8 mouse cellular contexts compared by ENCODE assay signal in genomic region chr7:135668852-135669739, GRCm38 (mm10). TPM values are rescaled to one million over a fixed set of nuclear protein-coding genes. Genes with fewer than 3 reads are reported as not detected.
DNase-seq lines count a peak whose midpoint lies in the region; ATAC-seq and TF ChIP-seq lines count a peak whose summit lies in the region.

No protein-coding gene starts in this region.

- H3K27ac ChIP-seq in limb, embryonic 14.5 days (replicated peaks; ENCODE audit: low read depth, low read length): no peak overlapping the region
- no peak overlapping the region for H3K27ac ChIP-seq in neural tube, embryonic 12.5 days

- TF ChIP-seq POLR2A in limb, embryonic 14.5 days (IDR thresholded peaks at IDR 0.05; ENCODE audit: borderline replicate concordance, extremely low read depth, insufficient read depth, insufficient read length): no peak

- no peaks in the 10 kb centered on the region for H3K36me3 ChIP-seq in limb, embryonic 14.5 days (ENCODE audit: control insufficient read depth, insufficient read depth, low read length)
- H3K36me3 ChIP-seq in neural tube, embryonic 12.5 days: no peaks in the 10 kb centered on the region

- no peaks in the 10 kb centered on the region for H3K4me1 ChIP-seq in limb, embryonic 14.5 days (ENCODE audit: control insufficient read depth, insufficient read depth, low read length)
- H3K4me1 ChIP-seq in neural tube, embryonic 12.5 days: no peaks in the 10 kb centered on the region

- no peak overlapping the region for H3K4me2 ChIP-seq in limb, embryonic 14.5 days (replicated peaks; ENCODE audit: low read depth, low read length, severe bottlenecking)
- no peak overlapping the region for H3K4me2 ChIP-seq in neural tube, embryonic 12.5 days (replicated peaks)

- no peaks in the 10 kb centered on the region for H3K9me3 ChIP-seq in limb, embryonic 14.5 days (ENCODE audit: control insufficient read depth, low read length)
- no peaks in the 10 kb centered on the region for H3K9me3 ChIP-seq in neural tube, embryonic 12.5 days

- H3K27me3 ChIP-seq in limb, embryonic 14.5 days (ENCODE audit: control insufficient read depth, insufficient read depth, low read length): no peaks in the 10 kb centered on the region
- H3K27me3 ChIP-seq in neural tube, embryonic 12.5 days (replicated peaks): no peaks in the 10 kb centered on the region

- no peak overlapping the region for H3K9ac ChIP-seq in limb, embryonic 14.5 days (ENCODE audit: low read depth, low read length, severe bottlenecking)
- no peak overlapping the region for H3K9ac ChIP-seq in neural tube, embryonic 12.5 days

- peak; percentile 75 for DNase-seq in B cell, adult 2 months
- peak; percentile 75 for DNase-seq in MN1 (ENCODE audit: low spot score)
- peak; percentile 75 to 86 for DNase-seq in cerebellum, postnatal 14 days
- DNase-seq in gastrocnemius, postnatal 10 days: peak; percentile 56
- DNase-seq in kidney, adult 9 months: peak; percentile 66
- peak; percentile 90 for DNase-seq in limb, embryonic 14.5 days (ENCODE audit: low spot score)
- peak; percentile 53 to 69 for DNase-seq in thymus, postnatal 36 days

- ATAC-seq in limb, embryonic 14.5 days (ENCODE audit: low FRiP score, low read depth): peak; percentile 62; the same call in 1 of the 2 replicates
- ATAC-seq in neural tube, embryonic 12.5 days (ENCODE audit: low FRiP score, low read depth): 0 out of 2 replicates have a peak, but pooled peaks have one; percentile 44

- no peak overlapping the region for H3K4me3 ChIP-seq in limb, embryonic 14.5 days (replicated peaks; ENCODE audit: low read length)
- no peak overlapping the region for H3K4me3 ChIP-seq in neural tube, embryonic 12.5 days

- WGBS in limb, embryonic 14.5 days: 37% methylated on average over 16 of the region's 16 CpGs
- 40% methylated on average over 16 of the region's 16 CpGs for WGBS in neural tube, embryonic 12.5 days

RNA-seq across cellular contexts. Expression of gene Mki67, which starts 47.1 kb away (rescaled TPM):
- 10 to 100 TPM; 28.0 to 37.0 TPM for total RNA-seq in gastrocnemius, postnatal 10 days (2021)
- 21.9 and 43.1 TPM in 2 replicates for polyA plus RNA-seq in limb, embryonic 14.5 days (2012; rRNA removed)
- polyA plus RNA-seq in limb, embryonic 14.5 days (2014; fragmentation: Nextera tagmentation; extraction: Ambion mirVana): 47.7 and 53.5 TPM in 2 replicates
- polyA plus RNA-seq in neural tube, embryonic 12.5 days (2016; fragmentation: Nextera tagmentation; extraction: Ambion mirVana): 28.8 and 31.4 TPM in 2 replicates
